Mouse (Mus musculus) megakaryocyte, adult 5-6 weeks (primary cell): ENCODE data around the gene Olfr108. TPM values are rescaled to one million over a fixed set of nuclear protein-coding genes. Genes with fewer than 3 reads are reported as not detected.

Experiments used
- ATAC-seq: 2 replicates; pipeline ENCODE4 v1.8.0; 2016; ENCODE audit warnings: mild to moderate bottlenecking, inconsistent platforms; ENCODE audit not compliant: poor library complexity, severe bottlenecking
- total RNA-seq, 2 experiments: library from RNA; stranded (forward) in 1 of 2; stranded (reverse) in 1 of 2; fragments of 153-499, 151-499 nt in 1 of 2; fragments of 221-1000, 200-1000 nt in 1 of 2; gene quantifications; 2 replicates each; pipeline versions ENCODE4 v1.2.3 to v1.2.4; 2015 to 2017

Olfr108 gene
- not detected in 2 replicates for total RNA-seq (2015)
- total RNA-seq (2017), result not detected in 2 replicates

GRCm38 (mm10) chr17:37445180-37445579 lies at the start of gene Olfr108:
Gene Olfr108 (plus strand): TSS chr17:37445480.
- no peak for ATAC-seq

DNA sequence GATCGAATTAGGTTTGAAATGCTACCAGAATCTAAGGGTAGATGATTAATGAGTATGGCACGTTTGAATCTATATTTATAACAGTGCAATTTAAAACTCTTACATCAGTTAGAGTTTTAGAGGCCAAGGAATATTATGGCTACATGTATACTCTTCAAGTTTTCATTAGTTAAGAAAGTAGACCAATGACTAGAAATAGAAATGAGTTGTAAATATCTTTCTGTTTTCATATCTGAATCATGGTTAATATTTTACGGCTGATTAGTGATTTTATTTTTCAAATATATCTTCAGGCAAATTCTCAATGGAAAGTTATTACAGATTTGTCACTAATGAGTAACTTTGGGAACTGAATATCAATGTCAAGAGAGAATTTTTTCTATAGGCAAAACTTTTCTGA lies 46.4 kb upstream of the Olfr108 start, which contains the start of gene Olfr107:
TSS of gene Olfr107 (plus strand) at position 301 of the 400 bp plus-strand sequence.
- no peak for ATAC-seq

DNA sequence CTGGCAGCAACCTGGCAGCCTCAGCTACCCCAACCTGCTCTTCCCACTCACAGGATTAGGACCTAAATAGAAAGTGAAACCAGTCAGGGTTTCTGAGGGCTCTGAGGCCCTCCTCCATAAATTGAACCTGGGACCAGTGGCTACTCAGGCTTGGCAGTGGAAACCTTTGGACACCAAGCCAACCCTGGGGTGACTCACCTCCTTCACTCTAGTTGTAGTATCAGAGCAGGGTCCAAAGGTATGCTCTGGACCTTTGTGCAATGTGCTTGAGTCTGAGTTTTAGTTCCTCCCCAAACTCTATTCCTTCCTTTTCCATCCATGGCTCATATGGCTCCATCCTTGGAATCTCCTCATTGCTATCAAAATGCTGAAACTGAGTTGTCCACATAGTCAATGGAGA lies 31.9 kb upstream of the Olfr108 start:
- ATAC-seq, result no peak

DNA sequence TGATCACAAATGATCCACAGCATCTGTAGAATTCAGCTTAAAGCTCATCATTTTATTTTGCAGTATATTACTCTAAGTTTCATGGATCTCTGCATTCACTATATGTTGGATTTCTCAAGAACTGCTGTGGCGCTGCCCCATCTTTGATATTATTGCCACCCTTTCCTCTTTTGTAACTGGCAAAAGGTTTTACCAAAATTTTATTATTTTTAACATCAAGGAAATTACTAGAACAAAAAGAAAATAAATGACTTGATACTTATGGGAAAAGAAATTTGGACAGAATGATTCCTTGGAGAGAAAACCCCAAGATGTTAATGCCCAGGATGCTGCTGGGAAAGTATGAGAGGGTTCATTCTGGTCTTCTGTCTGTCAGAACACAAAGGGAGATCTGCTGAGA lies 13.3 kb downstream of the Olfr108 start, which contains the start of gene Olfr109:
TSS of gene Olfr109 (plus strand) at position 301 of the 400 bp plus-strand sequence.
- no peak for ATAC-seq

GRCm38 (mm10) chr17:37483452-37483851 lies 38.2 kb downstream of the Olfr108 start, which contains the start of gene H2-M2:
Gene H2-M2 (minus strand): TSS chr17:37483552.
- ATAC-seq, result no peak

- peak; percentile 80 for ATAC-seq
Measured at GRCm38 (mm10) chr17:37491930-37492518, 46.7 kb downstream of the Olfr108 start, which contains the start of gene Olfr110. Gene Olfr110 (plus strand): TSS chr17:37492468.

Other genes starting within 250 kb of the Olfr108 start
- gene Olfr94, start 244.5 kb upstream of the Olfr108 start, total RNA-seq (2015), result not detected in 2 replicates
- gene Olfr94, start 244.5 kb upstream of the Olfr108 start, total RNA-seq (2017), result not detected in 2 replicates
- not detected in 2 replicates for gene Olfr95, start 232.4 kb upstream of the Olfr108 start, total RNA-seq (2015)
- 0.04 TPM in 1 of 2 replicates, not detected in the other for gene Olfr95, start 232.4 kb upstream of the Olfr108 start, total RNA-seq (2017)
- gene Olfr96, start 225.3 kb upstream of the Olfr108 start, total RNA-seq (2015), result not detected in 2 replicates
- gene Olfr96, start 225.3 kb upstream of the Olfr108 start, total RNA-seq (2017), result not detected in 2 replicates
- gene Olfr97, start 208.2 kb upstream of the Olfr108 start, total RNA-seq (2015), result not detected in 2 replicates
- gene Olfr97, start 208.2 kb upstream of the Olfr108 start, total RNA-seq (2017), result not detected in 2 replicates
- gene Olfr98, start 181.7 kb upstream of the Olfr108 start, total RNA-seq (2015), result not detected in 2 replicates
- gene Olfr98, start 181.7 kb upstream of the Olfr108 start, total RNA-seq (2017), result not detected in 2 replicates
- gene H2-M3, start 175.3 kb upstream of the Olfr108 start, total RNA-seq (2015), result 17.4 and 20.9 TPM in 2 replicates
- gene H2-M3, start 175.3 kb upstream of the Olfr108 start, total RNA-seq (2017), result 42.3 and 45.1 TPM in 2 replicates
- gene Olfr99, start 162.0 kb upstream of the Olfr108 start, total RNA-seq (2015), result not detected in 2 replicates
- gene Olfr99, start 162.0 kb upstream of the Olfr108 start, total RNA-seq (2017), result not detected in 2 replicates
- gene Olfr101, start 141.2 kb upstream of the Olfr108 start, total RNA-seq (2015), result not detected in 2 replicates
- gene Olfr101, start 141.2 kb upstream of the Olfr108 start, total RNA-seq (2017), result not detected in 2 replicates
- not detected in 2 replicates for gene Olfr102, start 128.4 kb upstream of the Olfr108 start, total RNA-seq (2015)
- gene Olfr102, start 128.4 kb upstream of the Olfr108 start, total RNA-seq (2017), result not detected in 2 replicates
- not detected in 2 replicates for gene Olfr103, start 105.8 kb upstream of the Olfr108 start, total RNA-seq (2015)
- gene Olfr103, start 105.8 kb upstream of the Olfr108 start, total RNA-seq (2017), result not detected in 2 replicates
- gene Olfr104-ps, start 85.9 kb upstream of the Olfr108 start, total RNA-seq (2015), result not detected in 2 replicates
- not detected in 2 replicates for gene Olfr104-ps, start 85.9 kb upstream of the Olfr108 start, total RNA-seq (2017)
- gene Olfr105-ps, start 66.4 kb upstream of the Olfr108 start, total RNA-seq (2015), result not detected in 2 replicates
- gene Olfr105-ps, start 66.4 kb upstream of the Olfr108 start, total RNA-seq (2017), result not detected in 2 replicates
- gene Olfr106-ps, start 55.1 kb upstream of the Olfr108 start, total RNA-seq (2015), result not detected in 2 replicates
- gene Olfr106-ps, start 55.1 kb upstream of the Olfr108 start, total RNA-seq (2017), result not detected in 2 replicates
- not detected in 2 replicates for gene Olfr107, start 46.3 kb upstream of the Olfr108 start, total RNA-seq (2015)
- gene Olfr107, start 46.3 kb upstream of the Olfr108 start, total RNA-seq (2017), result not detected in 2 replicates
- gene Olfr109, start 13.4 kb downstream of the Olfr108 start, total RNA-seq (2015), result not detected in 2 replicates
- not detected in 2 replicates for gene Olfr109, start 13.4 kb downstream of the Olfr108 start, total RNA-seq (2017)
- gene H2-M2, start 38.1 kb downstream of the Olfr108 start, total RNA-seq (2015), result 0.62 TPM in 1 of 2 replicates, not detected in the other
- gene H2-M2, start 38.1 kb downstream of the Olfr108 start, total RNA-seq (2017), result not detected in 2 replicates
- not detected in 2 replicates for gene Olfr110, start 47.0 kb downstream of the Olfr108 start, total RNA-seq (2015)
- not detected in 2 replicates for gene Olfr110, start 47.0 kb downstream of the Olfr108 start, total RNA-seq (2017)
- gene Olfr111, start 62.5 kb downstream of the Olfr108 start, total RNA-seq (2015), result not detected in 2 replicates
- gene Olfr111, start 62.5 kb downstream of the Olfr108 start, total RNA-seq (2017), result not detected in 2 replicates
- not detected in 2 replicates for gene Olfr112, start 124.0 kb downstream of the Olfr108 start, total RNA-seq (2015)
- gene Olfr112, start 124.0 kb downstream of the Olfr108 start, total RNA-seq (2017), result not detected in 2 replicates
- not detected in 2 replicates for gene Olfr113, start 132.2 kb downstream of the Olfr108 start, total RNA-seq (2015)
- not detected in 2 replicates for gene Olfr113, start 132.2 kb downstream of the Olfr108 start, total RNA-seq (2017)
- gene Olfr114, start 147.3 kb downstream of the Olfr108 start, total RNA-seq (2015), result not detected in 2 replicates
- not detected in 2 replicates for gene Olfr114, start 147.3 kb downstream of the Olfr108 start, total RNA-seq (2017)
- gene Olfr115, start 181.6 kb downstream of the Olfr108 start, total RNA-seq (2015), result not detected in 2 replicates
- gene Olfr115, start 181.6 kb downstream of the Olfr108 start, total RNA-seq (2017), result not detected in 2 replicates
- gene Olfr116, start 181.7 kb downstream of the Olfr108 start, total RNA-seq (2015), result not detected in 2 replicates
- not detected in 2 replicates for gene Olfr116, start 181.7 kb downstream of the Olfr108 start, total RNA-seq (2017)
- gene Olfr117, start 218.3 kb downstream of the Olfr108 start, total RNA-seq (2015), result not detected in 2 replicates
- gene Olfr117, start 218.3 kb downstream of the Olfr108 start, total RNA-seq (2017), result not detected in 2 replicates
- gene Olfr118, start 221.5 kb downstream of the Olfr108 start, total RNA-seq (2015), result not detected in 2 replicates
- gene Olfr118, start 221.5 kb downstream of the Olfr108 start, total RNA-seq (2017), result not detected in 2 replicates